Comparison of ENCODE assay signal across 13 mouse cellular contexts in the genomic region with DNA sequence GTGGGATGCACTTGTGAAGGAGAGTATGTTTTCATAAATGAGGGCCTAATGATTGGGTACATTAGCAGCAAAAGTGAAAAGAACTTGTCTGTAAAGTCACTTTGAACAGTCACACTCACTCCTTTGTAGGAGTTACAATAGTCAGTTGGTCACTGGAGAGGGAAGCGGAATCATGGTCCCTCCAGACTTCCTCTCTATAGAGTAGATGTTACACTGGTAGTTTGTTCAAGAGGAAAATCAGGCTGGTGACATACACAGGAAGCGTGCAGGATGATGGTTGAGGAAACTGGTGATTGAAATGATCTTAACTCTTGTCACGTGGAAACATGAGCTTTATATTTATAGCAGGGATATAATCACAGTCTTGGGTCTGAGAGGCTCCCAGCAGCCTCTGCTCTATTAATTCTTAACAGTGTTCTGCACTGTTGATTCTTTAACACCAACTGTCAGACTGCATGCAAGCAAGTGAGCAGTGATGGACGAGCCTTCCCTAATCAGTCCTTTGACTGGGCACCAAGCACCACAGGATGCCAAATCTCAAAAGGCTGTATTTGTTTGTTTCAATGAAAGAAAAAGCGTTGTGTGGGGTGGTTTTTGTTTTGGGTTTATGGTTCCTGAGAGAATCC. TPM values are rescaled to one million over a fixed set of nuclear protein-coding genes. Genes with fewer than 3 reads are reported as not detected.
DNase-seq lines count a peak whose midpoint lies in the region; ATAC-seq and TF ChIP-seq lines count a peak whose summit lies in the region.
"Had no signal": no experiment of that assay in that cellular context is flagged by ENCODE, and none has a peak within 500 bp of the region (broad histone marks: within the 10 kb centered on the region; RNA-seq: fewer than 3 reads in every experiment).

No protein-coding gene starts in this region.

- 62% methylated on average over 5 of the region's 5 CpGs for WGBS in heart, embryonic 12.5 days
- 68% methylated on average over 5 of the region's 5 CpGs for WGBS in lung, embryonic 15.5 days
- 24% methylated on average over 5 of the region's 5 CpGs for WGBS in hindbrain, embryonic 16.5 days

- no peaks in the 10 kb centered on the region for H3K27me3 ChIP-seq in heart, embryonic 12.5 days (replicated peaks)
- H3K27me3 ChIP-seq in lung, embryonic 15.5 days, result no peaks in the 10 kb centered on the region
- H3K27me3 ChIP-seq in hindbrain, embryonic 16.5 days (replicated peaks; ENCODE audit: control insufficient read depth, insufficient read depth, low read length), result no peaks in the 10 kb centered on the region

- H3K36me3 ChIP-seq in heart, embryonic 12.5 days, result peaks cover 59% of the 10 kb centered on the region
- H3K36me3 ChIP-seq in lung, embryonic 15.5 days, result peaks cover 21% of the 10 kb centered on the region; the same call in 1 of the 2 replicates
- peaks cover 22% of the 10 kb centered on the region for H3K36me3 ChIP-seq in hindbrain, embryonic 16.5 days (ENCODE audit: control insufficient read depth, insufficient read depth, low read length)

- no peak for TF ChIP-seq POLR2A in brain, embryonic 14.5 days (IDR thresholded peaks at IDR 0.05; ENCODE audit: borderline replicate concordance, extremely low read depth, insufficient read depth, insufficient read length, poor library complexity, severe bottlenecking)

- TF ChIP-seq CTCF in brain, embryonic 14.5 days (IDR thresholded peaks at IDR 0.05; ENCODE audit: borderline replicate concordance, extremely low read depth, insufficient read depth, insufficient read length), result no peak

- no peak for ATAC-seq in heart, embryonic 12.5 days (ENCODE audit: insufficient number of reproducible peaks, low FRiP score)
- peak; percentile 35; the same call in 1 of the 2 replicates for ATAC-seq in lung, embryonic 15.5 days (ENCODE audit: borderline replicate concordance, extremely low read depth, low FRiP score, low TSS enrichment)
- ATAC-seq in hindbrain, embryonic 16.5 days, result peak; percentile 75; the same call in 1 of the 2 replicates
- no peak for ATAC-seq in granulocyte monocyte progenitor cell, adult 5-6 weeks (replicated peaks; ENCODE audit: poor library complexity, severe bottlenecking)
- ATAC-seq: inflammation-experienced regulatory T-cells, adult 6 months had no signal

- no peak overlapping the region for H3K4me2 ChIP-seq in heart, embryonic 12.5 days
- H3K4me2 ChIP-seq in lung, embryonic 15.5 days, result no peak overlapping the region
- H3K4me2 ChIP-seq in hindbrain, embryonic 16.5 days (ENCODE audit: low read length), result no peak overlapping the region

- peaks cover 23% of the 10 kb centered on the region for H3K4me1 ChIP-seq in heart, embryonic 12.5 days (replicated peaks)
- no peaks in the 10 kb centered on the region for H3K4me1 ChIP-seq in lung, embryonic 15.5 days
- no peaks in the 10 kb centered on the region; the same call in 1 of the 2 replicates for H3K4me1 ChIP-seq in hindbrain, embryonic 16.5 days (ENCODE audit: control insufficient read depth, insufficient read depth, low read depth, low read length)

- no peak for DNase-seq in heart, adult 11 months
- no peak for DNase-seq in lung, postnatal 4 days
- DNase-seq in brain, embryonic 14.5 days (ENCODE audit: low read depth), result peak; percentile 47
- DNase-seq in thymus, postnatal 25 days, result no peak
- DNase-seq: adrenal gland, postnatal 25 days; cerebellum, adult 9-10 months; thymus, postnatal 14 days had no signal

- H3K27ac ChIP-seq in heart, embryonic 12.5 days (ENCODE audit: poor library complexity, severe bottlenecking), result peak overlapping the region; percentile 58; the same call in 1 of the 2 replicates
- H3K27ac ChIP-seq in lung, embryonic 15.5 days, result 0 out of 2 replicates have a peak overlapping the region, but pooled peaks have one; percentile 13
- H3K27ac ChIP-seq in hindbrain, embryonic 16.5 days (ENCODE audit: low read depth, low read length), result peak overlapping the region; percentile 12; the same call in 1 of the 2 replicates
- H3K27ac ChIP-seq: liver, embryonic 14.5 days had no signal

- H3K9ac ChIP-seq in heart, embryonic 12.5 days, result no peak overlapping the region
- H3K9ac ChIP-seq in lung, embryonic 15.5 days, result no peak overlapping the region
- H3K9ac ChIP-seq in hindbrain, embryonic 16.5 days (ENCODE audit: low read depth, low read length), result no peak overlapping the region
- H3K9ac ChIP-seq: liver, embryonic 14.5 days had no signal

- no peaks in the 10 kb centered on the region for H3K9me3 ChIP-seq in heart, embryonic 12.5 days (replicated peaks)
- H3K9me3 ChIP-seq in lung, embryonic 15.5 days, result no peaks in the 10 kb centered on the region
- H3K9me3 ChIP-seq in hindbrain, embryonic 16.5 days (ENCODE audit: control insufficient read depth, low read length), result no peaks in the 10 kb centered on the region

- H3K4me3 ChIP-seq in heart, embryonic 12.5 days, result no peak overlapping the region
- no peak overlapping the region for H3K4me3 ChIP-seq in lung, embryonic 15.5 days
- no peak overlapping the region for H3K4me3 ChIP-seq in hindbrain, embryonic 16.5 days (ENCODE audit: low read length)

RNA-seq across cellular contexts. Expression of gene Bbs10, which starts 24.9 kb away (rescaled TPM):
- 3.6 and 4.7 TPM in 2 replicates for polyA plus RNA-seq in heart, embryonic 12.5 days (2016; fragmentation: Nextera tagmentation; extraction: Ambion mirVana)
- 5.6 and 7.2 TPM in 2 replicates for polyA plus RNA-seq in lung, embryonic 15.5 days (2015; fragmentation: Nextera tagmentation; extraction: Ambion mirVana)
- 4.3 and 5.4 TPM in 2 replicates for polyA plus RNA-seq in brain, embryonic 14.5 days (2012; rRNA removed)
- polyA plus RNA-seq in hindbrain, embryonic 16.5 days (2015; fragmentation: Nextera tagmentation; extraction: Ambion mirVana), result 4.9 and 5.8 TPM in 2 replicates
- 1.7 and 2.5 TPM in 2 replicates for total RNA-seq in granulocyte monocyte progenitor cell, adult 5-6 weeks (2014; fragmentation: Nextera tagmentation)
- 4.3 and 5.3 TPM in 2 replicates for total RNA-seq in granulocyte monocyte progenitor cell, adult 5-6 weeks (2017)

Comparison
In these comparisons a context has a peak if more than half of its experiments do, and no peak if none do; other contexts are left out.
1. ATAC-seq: peak in lung, embryonic 15.5 days (single experiment) and hindbrain, embryonic 16.5 days (single experiment); none in heart, embryonic 12.5 days (single experiment) and granulocyte monocyte progenitor cell, adult 5-6 weeks (single experiment).
2. Peak in every context shown above with its lines, with median percentiles within 50 percentile points of each other: H3K27ac ChIP-seq.